Mouse (Mus musculus): Measurements from ENCODE around the gene Dscam.

GRCm38 (mm10) chr16:96736501-96736900 is 434.1 kb downstream of the Dscam start:
- no peak for TF ChIP-seq CTCF (IDR thresholded peaks at IDR 0.05; ENCODE audit: borderline replicate concordance, extremely low read depth, insufficient read depth, insufficient read length)
- no peak for TF ChIP-seq POLR2A (IDR thresholded peaks at IDR 0.05; ENCODE audit: borderline replicate concordance, extremely low read depth, insufficient read depth, insufficient read length, poor library complexity, severe bottlenecking)
